17 mouse cellular contexts compared by ENCODE assay signal in genomic region chr7:65345314-65345713, GRCm38 (mm10).
"Had no signal": no experiment of that assay in that cellular context is flagged by ENCODE, and none has a peak within 500 bp of the region (broad histone marks: within the 10 kb centered on the region; RNA-seq: fewer than 3 reads in every experiment).

No protein-coding gene starts in this region.

- DNase-seq: left cerebral cortex, postnatal 4 days; liver; liver, embryonic 13.5 days; liver, postnatal 0 days; lung, adult 18-20 months; lung, adult 2 months; lung, embryonic 14.5 days; lung, postnatal 10 days; lung, postnatal 14 days; lung, postnatal 36 days; lung, postnatal 4 days; midbrain, embryonic 14.5 days had no signal

- ATAC-seq: liver, embryonic 12.5 days; liver, postnatal 0 days; lung, postnatal 0 days; midbrain, embryonic 13.5 days; midbrain, embryonic 15.5 days; midbrain, embryonic 16.5 days had no signal
